Mouse (Mus musculus) right cerebral cortex, postnatal 36 days (tissue): ENCODE data around the gene Gm21885.
A peak's percentile ranks its signal among the peaks of the same experiment; 100 is the strongest.

ENCODE experiments used
- DNase-seq, 2 experiments: peaks; one replicate each; pipeline ENCODE4 v3.0.0; 2022; ENCODE audit warnings: low spot score in 2 of 2, mixed read lengths in 1 of 2

Gene Gm21885

GRCm38 (mm10) chr11:94268761-94269160 lies 12.9 kb upstream of the Gm21885 start:
- DNase-seq: no peak

GRCm38 (mm10) chr11:94269906-94270305 lies 11.8 kb upstream of the Gm21885 start:
- no peak for DNase-seq

- DNase-seq: no peak
Observed at GRCm38 (mm10) chr11:94271015-94271414, 10.7 kb upstream of the Gm21885 start.

GRCm38 (mm10) chr11:94272960-94273927 lies 8.4 kb upstream of the Gm21885 start:
- DNase-seq: no peak

DNA sequence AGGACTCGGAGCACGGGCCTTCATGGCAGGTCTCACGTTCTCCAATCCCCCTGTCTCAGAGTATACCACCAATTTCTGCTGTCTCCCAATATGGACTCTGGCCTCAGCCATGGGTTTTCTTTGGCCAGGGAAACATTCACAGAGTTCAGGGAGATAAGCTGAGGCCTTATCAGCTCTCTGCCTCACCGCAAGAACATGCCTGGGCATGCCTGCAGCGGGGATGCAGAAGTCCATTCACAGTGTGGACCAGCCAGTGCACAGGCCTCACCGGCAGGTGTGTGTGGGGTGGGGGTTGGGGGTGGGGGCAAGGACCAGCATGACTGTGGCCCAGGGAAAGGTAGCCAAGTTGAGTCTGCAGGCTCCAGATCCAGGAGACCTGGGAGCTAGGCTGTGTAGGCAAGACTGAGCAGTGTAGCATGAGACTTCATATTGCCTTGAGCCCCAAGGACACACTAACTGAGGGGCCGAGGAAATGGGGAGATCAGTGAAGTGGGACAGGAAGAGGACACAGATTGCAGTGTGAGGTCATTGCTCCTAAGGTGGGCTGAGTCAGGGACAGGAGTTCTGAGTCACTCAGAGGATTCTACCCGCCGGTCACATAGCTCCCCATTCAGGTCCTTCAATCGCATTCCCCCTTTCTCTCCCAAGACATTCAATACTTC lies 7.3 kb upstream of the Gm21885 start:
- no peak for DNase-seq

GRCm38 (mm10) chr11:94275226-94275625 lies 6.4 kb upstream of the Gm21885 start:
- DNase-seq: no peak

GRCm38 (mm10) chr11:94275686-94276085 lies 6.0 kb upstream of the Gm21885 start:
- DNase-seq: no peak

DNA sequence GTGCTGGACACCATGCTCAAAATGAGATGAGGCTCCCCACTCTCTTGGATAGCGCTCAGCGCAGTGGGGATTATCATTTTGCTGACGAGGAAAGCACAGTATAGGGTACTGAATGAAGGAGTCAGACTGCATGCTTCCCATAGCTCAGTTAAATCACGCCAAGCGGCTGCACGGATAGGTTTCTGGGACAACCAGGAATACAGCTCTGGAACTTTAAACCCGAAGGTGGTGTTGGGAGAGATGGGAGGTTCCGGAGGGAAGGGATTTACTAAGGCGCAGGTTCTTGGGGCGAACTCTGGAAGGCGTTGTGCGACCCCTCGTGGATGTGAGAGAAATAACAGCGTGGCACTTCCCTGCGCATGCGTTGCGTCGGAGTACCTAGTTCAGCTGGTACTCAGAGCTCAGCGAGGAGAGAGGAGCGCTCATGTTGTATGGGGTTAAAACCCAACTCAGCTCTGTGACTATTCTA lies 4.8 kb upstream of the Gm21885 start:
- peak; percentile 83 to 89 for DNase-seq

DNA sequence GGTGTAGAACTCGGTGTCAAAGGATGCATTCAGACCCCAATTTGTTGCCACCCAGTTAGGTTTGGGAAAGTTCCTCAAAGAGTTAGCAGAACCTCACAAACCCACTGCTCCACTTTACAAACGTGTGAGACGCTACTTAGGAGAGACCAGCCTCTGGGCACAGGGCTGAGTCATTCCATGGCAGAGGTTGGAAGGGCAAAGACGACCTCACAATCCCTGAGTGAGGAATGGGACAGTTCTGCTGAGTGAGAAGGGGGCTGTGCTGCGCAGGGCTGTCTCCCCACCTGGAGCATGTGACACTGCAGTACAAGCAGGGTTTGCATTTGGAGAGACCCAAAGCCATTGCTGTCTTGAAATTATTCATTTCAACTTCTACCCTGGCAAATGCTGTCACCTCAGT lies 618 bp downstream of the Gm21885 start:
- no peak for DNase-seq

DNA sequence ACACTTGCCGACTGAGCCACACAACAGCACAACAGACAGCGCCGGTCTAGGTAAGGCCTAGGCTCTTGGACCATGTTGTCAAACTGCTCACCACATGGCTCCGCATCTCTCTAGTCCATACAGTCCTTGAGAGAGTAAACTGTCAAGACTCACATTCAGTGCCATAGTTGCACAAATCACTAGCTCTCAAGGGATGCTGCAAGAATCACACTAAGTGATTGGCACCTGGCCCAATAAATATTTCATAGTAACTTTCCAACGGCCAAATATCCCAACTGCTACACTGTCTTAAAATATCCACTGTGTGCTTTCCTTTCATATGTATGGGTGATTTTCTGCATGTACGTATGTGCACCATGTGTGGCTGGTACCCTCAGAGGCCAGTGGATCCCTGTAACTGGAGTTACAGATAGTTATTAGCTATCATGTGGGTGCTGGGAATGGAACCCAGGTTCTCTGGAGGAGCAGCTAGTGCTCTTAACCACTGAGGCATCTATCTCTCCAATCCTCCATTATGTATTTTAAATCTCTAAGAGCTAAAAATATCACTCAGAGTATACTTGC lies 1.9 kb downstream of the Gm21885 start:
- DNase-seq: no peak

- DNase-seq: no peak
Observed at GRCm38 (mm10) chr11:94285886-94286574, 4.4 kb downstream of the Gm21885 start.

- DNase-seq: no peak
Observed at GRCm38 (mm10) chr11:94287105-94287504, 5.4 kb downstream of the Gm21885 start.

- no peak for DNase-seq
Observed at GRCm38 (mm10) chr11:94290062-94290740, 8.5 kb downstream of the Gm21885 start.

DNA sequence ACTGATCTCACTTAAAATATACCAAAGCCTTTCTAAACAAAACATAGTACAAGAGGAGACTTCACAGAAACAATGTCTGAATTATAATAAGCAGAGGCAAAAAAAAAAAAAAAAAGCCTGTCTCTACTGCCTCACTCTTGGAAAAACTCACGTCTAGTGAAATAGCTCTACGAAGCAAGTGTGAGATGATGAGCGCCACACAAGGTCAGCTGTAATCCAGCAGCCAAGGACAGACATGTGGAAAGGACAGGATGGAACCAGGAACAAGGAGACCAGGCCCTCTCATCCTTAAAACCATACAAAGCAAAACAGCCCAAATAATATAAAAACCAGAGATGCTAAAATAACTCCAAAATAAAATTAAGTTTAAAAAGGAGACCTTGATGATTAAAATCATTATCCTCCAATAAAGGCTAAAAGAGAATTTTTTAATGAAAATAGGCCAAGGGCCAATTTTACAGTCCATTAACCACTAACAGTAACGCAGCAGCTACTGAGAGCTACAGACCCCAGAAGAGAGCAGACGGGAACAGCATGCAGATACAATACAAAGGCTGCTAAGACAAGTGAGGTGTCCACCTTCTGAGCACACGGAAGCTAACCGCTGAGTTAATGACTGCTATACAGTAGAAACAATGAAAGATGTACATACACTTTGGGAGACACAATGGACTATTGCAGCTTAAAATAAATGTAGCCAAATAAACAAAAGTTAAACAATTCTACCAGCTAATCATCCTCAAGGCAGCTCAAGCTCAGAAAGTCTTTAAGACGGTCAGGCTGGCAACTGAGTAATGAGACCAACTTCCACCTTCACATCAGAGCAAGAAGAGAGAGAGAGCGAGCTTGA lies 13.5 kb downstream of the Gm21885 start:
- DNase-seq: no peak

- no peak for DNase-seq
Observed at GRCm38 (mm10) chr11:94312733-94313132, 31.1 kb downstream of the Gm21885 start.

- no peak for DNase-seq
Observed at GRCm38 (mm10) chr11:94314098-94314652, 32.5 kb downstream of the Gm21885 start.

DNA sequence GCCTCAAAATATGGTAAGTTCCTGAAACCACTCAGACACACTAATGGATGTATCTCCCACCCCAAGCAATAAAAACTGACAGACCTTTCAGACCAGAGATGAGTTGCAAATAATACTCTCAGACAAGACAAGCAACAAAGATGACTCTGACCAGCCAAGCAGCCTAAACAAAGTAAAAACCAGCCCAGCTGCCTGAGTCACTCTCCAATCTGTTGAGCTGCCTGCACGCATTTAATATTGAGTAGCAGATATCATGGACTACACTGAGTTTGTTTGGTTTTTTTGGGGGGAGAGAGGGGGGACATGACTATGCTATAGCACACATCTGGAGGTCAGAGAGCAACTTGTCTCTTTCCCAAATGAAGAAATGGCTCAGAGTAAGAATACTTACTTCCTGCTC lies 33.6 kb downstream of the Gm21885 start:
- DNase-seq: no peak

DNA sequence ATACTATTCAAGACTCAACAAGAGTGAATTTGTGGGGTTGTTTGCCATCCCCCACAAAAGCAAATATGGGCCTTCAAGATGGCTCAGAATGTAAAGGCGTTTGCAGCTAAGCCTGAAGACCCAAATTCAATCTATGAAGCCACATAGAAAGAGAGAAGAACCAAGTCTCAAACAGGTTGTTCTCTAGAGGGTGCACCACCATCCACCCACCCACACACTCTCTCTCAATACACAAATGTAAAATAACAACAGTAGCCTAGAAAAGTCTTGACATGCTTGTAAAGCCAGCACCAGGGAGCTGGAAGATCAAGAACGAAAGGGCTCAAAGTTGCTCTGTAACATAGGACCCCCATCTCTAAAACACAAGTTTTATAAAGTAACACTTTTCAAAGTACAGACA lies 34.9 kb downstream of the Gm21885 start:
- no peak for DNase-seq

GRCm38 (mm10) chr11:94317014-94317413 lies 35.3 kb downstream of the Gm21885 start:
- no peak for DNase-seq

DNA sequence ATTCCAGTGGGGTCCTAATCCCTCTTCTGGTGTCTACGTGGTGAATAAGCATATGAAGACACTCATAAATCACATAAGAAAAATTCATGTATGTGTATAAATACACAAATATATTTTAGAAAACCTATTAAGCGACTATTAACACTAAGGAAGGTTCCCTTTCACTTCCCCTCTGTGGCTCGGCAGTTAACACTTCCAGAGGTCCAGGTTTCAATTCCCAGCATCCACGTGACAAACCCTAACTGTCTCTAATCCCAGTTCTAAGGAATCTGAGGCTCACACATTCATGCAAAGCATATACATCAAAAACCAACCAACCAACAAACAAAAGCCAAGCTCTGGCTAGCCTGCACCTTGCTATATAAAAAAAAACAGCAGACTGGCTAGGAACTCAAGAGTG lies 35.8 kb downstream of the Gm21885 start:
- DNase-seq: no peak
